Mouse (Mus musculus) natural killer cell, adult 2 months (primary cell): ENCODE data around the gene Bhmt.
"Not testable (repeated sequence)": the region's sequence is repeated elsewhere in the genome, so short reads cannot be mapped to it uniquely, and the experiment has no call there.

Experiments used
- DNase-seq, 2 experiments: peaks; one replicate each; pipeline ENCODE4 v3.0.0; 2022; ENCODE audit warnings: low spot score in 2 of 2

Gene Bhmt

DNA sequence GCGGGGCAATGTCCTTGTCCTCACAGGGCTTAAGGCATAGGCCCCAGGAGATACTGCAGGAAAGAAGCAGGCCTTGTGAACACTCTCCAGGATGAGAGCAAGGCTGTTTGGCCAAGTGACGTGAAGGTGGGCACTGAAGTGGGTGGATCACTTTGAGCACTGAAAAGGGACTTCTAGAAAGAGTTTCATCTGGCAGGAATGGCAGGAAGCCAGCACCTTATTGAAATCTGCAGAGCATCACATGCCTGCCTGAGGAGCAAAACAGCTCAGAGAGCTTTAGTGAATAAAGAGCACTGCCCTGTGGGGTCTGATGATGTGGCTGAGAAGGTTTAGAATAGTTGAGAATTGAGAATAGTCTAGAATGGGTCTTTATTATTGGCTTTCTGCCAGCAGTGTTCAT lies 29.3 kb downstream of the Bhmt start:
- no peak for DNase-seq

DNA sequence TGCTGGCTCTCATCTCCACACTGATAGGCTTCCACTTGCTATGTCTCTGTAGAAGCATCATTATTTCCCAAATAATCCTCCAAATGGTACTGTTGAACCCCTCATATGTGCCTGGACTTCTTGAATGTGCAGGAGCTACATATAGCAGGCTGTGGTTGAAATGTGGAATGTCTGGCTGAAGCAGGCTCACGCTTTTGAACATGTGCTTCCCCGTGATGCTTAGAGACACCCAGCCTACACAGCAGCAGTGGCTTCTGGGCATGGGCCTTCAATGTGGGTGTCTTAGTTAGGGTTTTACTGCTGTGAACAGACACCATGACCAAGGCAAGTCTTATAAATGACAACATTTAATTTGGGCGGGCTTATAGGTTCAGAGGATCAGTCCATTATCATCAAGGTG lies 30.1 kb downstream of the Bhmt start:
- no peak for DNase-seq

DNA sequence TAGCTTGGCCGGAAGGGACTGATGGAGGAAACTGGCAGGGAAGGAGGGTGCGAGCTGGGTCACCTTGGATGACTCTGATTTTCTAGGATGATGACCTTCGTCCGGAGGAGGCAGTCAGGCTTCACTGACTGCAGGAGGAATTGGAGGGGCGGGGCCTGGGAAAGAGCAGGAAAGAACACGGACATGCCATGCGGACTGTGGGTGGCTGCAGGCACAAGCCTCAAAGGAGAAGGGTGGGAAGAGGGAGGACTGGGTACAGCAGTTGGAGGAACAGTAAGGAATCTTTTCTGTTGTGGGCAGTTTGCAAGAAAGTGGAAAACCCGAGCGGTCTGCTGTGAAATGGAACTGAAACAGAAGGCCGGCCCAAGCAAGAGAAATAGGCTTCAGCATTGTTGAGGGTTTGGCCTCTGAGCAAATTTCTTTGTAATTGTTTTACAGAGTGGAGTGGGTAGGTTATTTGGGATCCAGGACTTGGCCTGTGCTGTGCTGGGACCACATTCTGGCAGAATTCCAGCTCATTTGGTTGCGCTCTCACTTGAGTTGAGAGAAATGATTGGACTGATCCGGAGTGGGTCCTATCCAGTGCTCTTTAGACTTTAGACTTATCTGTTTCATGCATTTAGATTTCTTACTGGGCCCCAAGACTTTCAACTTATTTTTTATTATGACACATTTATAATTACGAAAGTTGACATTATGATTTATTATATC lies 30.7 kb downstream of the Bhmt start:
- no peak for DNase-seq

DNA sequence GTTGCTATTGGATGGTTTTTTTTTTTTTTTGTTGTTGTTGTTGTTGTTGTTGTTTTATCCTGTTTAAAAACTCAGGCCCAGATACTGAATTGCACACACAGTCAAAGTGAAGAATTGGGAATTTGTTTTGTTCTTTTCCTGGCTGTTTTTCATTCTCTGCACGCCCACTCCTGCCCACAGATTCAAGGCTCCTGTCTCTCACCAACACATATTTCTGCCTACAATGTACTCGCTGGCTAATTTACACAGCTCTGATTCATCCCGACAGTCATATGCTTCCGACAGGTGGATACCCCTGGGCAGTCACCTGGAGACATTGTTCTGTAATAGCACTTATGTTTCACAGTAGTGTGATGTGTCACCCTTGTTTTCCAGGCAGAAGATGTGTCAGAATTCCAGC lies 33.1 kb downstream of the Bhmt start:
- DNase-seq: no peak

- no peak for DNase-seq
These were observed 36.2 kb downstream of the Bhmt start for GRCm38 (mm10) chr13:93601527-93601926.

DNA sequence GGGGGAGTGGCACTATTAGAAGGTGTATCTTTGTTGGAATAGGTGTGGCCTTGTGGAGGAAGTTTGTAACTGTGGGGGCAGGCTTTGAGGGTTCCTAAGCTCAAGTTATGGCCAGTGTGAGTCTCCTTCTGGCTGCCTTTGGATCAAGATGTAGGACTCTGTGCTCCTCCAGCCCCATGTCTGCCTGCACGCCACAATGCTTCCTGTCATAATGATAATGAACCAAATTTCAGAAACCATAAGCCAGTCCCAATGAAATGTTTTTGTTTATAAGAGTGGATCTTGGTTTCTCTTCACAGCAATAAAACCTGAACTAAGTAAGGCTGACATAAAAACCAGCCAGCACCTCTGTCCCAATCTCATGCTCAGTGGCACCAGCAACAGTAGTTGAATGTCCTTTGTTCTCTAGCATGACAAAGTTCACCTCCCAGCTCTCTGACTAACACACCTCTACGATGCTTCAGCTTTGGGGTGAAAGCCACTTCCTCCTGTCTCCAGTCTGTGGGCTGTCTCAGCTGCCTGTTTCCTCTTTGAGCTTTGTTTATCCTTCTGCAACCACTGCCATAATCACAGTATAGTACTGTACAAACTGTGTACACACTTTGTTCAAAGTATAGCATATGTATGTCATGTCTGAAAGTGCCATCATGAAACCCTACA lies 44.6 kb downstream of the Bhmt start:
- peak; percentile 10 to 26 for DNase-seq

DNA sequence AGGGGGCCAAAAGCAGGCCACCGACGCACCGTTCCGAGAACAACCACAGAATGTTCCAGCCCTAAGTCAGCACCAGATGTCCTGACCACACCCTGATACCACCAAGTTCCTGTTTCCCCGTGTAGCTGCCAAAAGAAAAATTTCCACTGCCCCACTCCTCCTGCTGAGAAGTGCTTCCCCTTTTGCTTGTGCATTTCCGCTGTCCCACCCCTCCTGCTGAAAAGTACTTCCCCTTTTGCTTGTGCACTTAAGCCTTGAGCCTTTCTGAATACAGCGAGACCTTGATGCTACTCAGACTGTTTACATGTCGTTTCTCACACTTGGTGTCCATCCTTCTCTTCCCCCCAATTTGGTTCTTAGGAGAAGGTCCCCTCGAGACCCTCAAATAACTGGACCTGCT lies 55.2 kb downstream of the Bhmt start:
- DNase-seq: not testable (repeated sequence)

GRCm38 (mm10) chr13:93580431-93580830 lies 57.3 kb downstream of the Bhmt start:
- DNase-seq: no peak

- DNase-seq: no peak
These were observed 68.1 kb downstream of the Bhmt start for GRCm38 (mm10) chr13:93569676-93570075.
